Mouse (Mus musculus): ENCODE measurements around the gene Svep1. TPM values are rescaled to one million over a fixed set of nuclear protein-coding genes. Genes with fewer than 3 reads are reported as not detected.

Svep1 gene
- total and polyA plus RNA-seq, 2 experiments from 2014 or later = 2.2 to 10.4 TPM

GRCm38 (mm10) chr4:58174435-58174987, 32.1 kb downstream of the Svep1 start:
- peak overlapping the region; percentile 48; the same call in 1 of the 2 replicates for H3K27ac ChIP-seq
- 32% methylated on average over 4 of the region's 4 CpGs for WGBS
- H3K9me3 ChIP-seq (ENCODE audit: low read length) = no peaks in the 10 kb centered on the region
- no peak for TF ChIP-seq CTCF (IDR thresholded peaks at IDR 0.05; ENCODE audit: low read depth)
- DNase-seq (ENCODE audit: low spot score) (peak; percentile 83), ATAC-seq (peak; percentile 86)
- H3K4me2 ChIP-seq (ENCODE audit: low read depth, low read length) = no peak overlapping the region
- H3K4me1 ChIP-seq (ENCODE audit: insufficient read depth, low read length) = no peaks in the 10 kb centered on the region
- H3K9ac ChIP-seq (replicated peaks; ENCODE audit: low read length) = no peak overlapping the region
- no peaks in the 10 kb centered on the region for H3K27me3 ChIP-seq (ENCODE audit: insufficient read depth, low read length)
- no peaks in the 10 kb centered on the region for H3K36me3 ChIP-seq (ENCODE audit: insufficient read depth, low read length)
- H3K4me3 ChIP-seq (ENCODE audit: low read length) = no peak overlapping the region

GRCm38 (mm10) chr4:58173401-58173800, 33.3 kb downstream of the Svep1 start:
- TF ChIP-seq CTCF (IDR thresholded peaks at IDR 0.05; ENCODE audit: low read depth) = no peak

GRCm38 (mm10) chr4:58170430-58170829, 36.2 kb downstream of the Svep1 start:
- Histone ChIP-seq H3K9me3 (ENCODE audit: low read length) (no peaks in the 10 kb centered on the region), H3K36me3 (ENCODE audit: insufficient read depth, low read length) (no peaks in the 10 kb centered on the region), H3K27ac (no peak overlapping the region), H3K4me1 (ENCODE audit: insufficient read depth, low read length) (no peaks in the 10 kb centered on the region), H3K4me3 (ENCODE audit: low read length) (no peak overlapping the region), H3K4me2 (ENCODE audit: low read depth, low read length) (no peak overlapping the region), H3K27me3 (ENCODE audit: insufficient read depth, low read length) (no peaks in the 10 kb centered on the region), H3K9ac (replicated peaks; ENCODE audit: low read length) (no peak overlapping the region)
- no peak for ATAC-seq
- no peak for TF ChIP-seq CTCF (IDR thresholded peaks at IDR 0.05; ENCODE audit: low read depth)
- WGBS = 75% methylated on average over 5 of the region's 5 CpGs
- DNase-seq (ENCODE audit: low spot score) = no peak

More at GRCm38 (mm10) chr4:58173401-58173800, 33.3 kb downstream of the Svep1 start:
- Histone ChIP-seq H3K4me2 (ENCODE audit: low read depth, low read length) (no peak overlapping the region), H3K4me1 (ENCODE audit: insufficient read depth, low read length) (no peaks in the 10 kb centered on the region), H3K4me3 (ENCODE audit: low read length) (no peak overlapping the region), H3K9ac (replicated peaks; ENCODE audit: low read length) (no peak overlapping the region), H3K9me3 (ENCODE audit: low read length) (no peaks in the 10 kb centered on the region), H3K27ac (no peak overlapping the region), H3K27me3 (ENCODE audit: insufficient read depth, low read length) (no peaks in the 10 kb centered on the region), H3K36me3 (ENCODE audit: insufficient read depth, low read length) (no peaks in the 10 kb centered on the region)
- no peak for DNase-seq (ENCODE audit: low spot score)
- WGBS = 62% methylated on average over 6 of the region's 6 CpGs
- ATAC-seq = no peak

- Histone ChIP-seq H3K9ac (replicated peaks; ENCODE audit: low read length) (no peak overlapping the region), H3K27me3 (ENCODE audit: insufficient read depth, low read length) (no peaks in the 10 kb centered on the region), H3K4me3 (ENCODE audit: low read length) (no peak overlapping the region), H3K4me1 (ENCODE audit: insufficient read depth, low read length) (no peaks in the 10 kb centered on the region), H3K36me3 (ENCODE audit: insufficient read depth, low read length) (no peaks in the 10 kb centered on the region), H3K9me3 (ENCODE audit: low read length) (no peaks in the 10 kb centered on the region), H3K27ac (no peak overlapping the region), H3K4me2 (ENCODE audit: low read depth, low read length) (no peak overlapping the region)
- DNase-seq (ENCODE audit: low spot score) = no peak
- WGBS = 88% methylated on average over 2 of the region's 2 CpGs
- TF ChIP-seq CTCF (IDR thresholded peaks at IDR 0.05; ENCODE audit: low read depth) = no peak
- no peak for ATAC-seq
Measured at GRCm38 (mm10) chr4:58169918-58170317, 36.7 kb downstream of the Svep1 start.

- Histone ChIP-seq H3K4me1 (ENCODE audit: insufficient read depth, low read length) (no peaks in the 10 kb centered on the region), H3K36me3 (ENCODE audit: insufficient read depth, low read length) (no peaks in the 10 kb centered on the region), H3K4me3 (ENCODE audit: low read length) (no peak overlapping the region), H3K9ac (replicated peaks; ENCODE audit: low read length) (no peak overlapping the region), H3K9me3 (ENCODE audit: low read length) (no peaks in the 10 kb centered on the region), H3K27me3 (ENCODE audit: insufficient read depth, low read length) (no peaks in the 10 kb centered on the region), H3K4me2 (ENCODE audit: low read depth, low read length) (no peak overlapping the region), H3K27ac (no peak overlapping the region)
- 86% methylated on average over 5 of the region's 5 CpGs for WGBS
- ATAC-seq = no peak
- DNase-seq (ENCODE audit: low spot score) = no peak
- no peak for TF ChIP-seq CTCF (IDR thresholded peaks at IDR 0.05; ENCODE audit: low read depth)
Measured at GRCm38 (mm10) chr4:58168366-58168765, 38.3 kb downstream of the Svep1 start.

GRCm38 (mm10) chr4:58165711-58166110, 40.9 kb downstream of the Svep1 start:
- Histone ChIP-seq H3K9me3 (ENCODE audit: low read length) (no peaks in the 10 kb centered on the region), H3K4me2 (ENCODE audit: low read depth, low read length) (no peak overlapping the region), H3K4me3 (ENCODE audit: low read length) (no peak overlapping the region), H3K36me3 (ENCODE audit: insufficient read depth, low read length) (no peaks in the 10 kb centered on the region), H3K27me3 (ENCODE audit: insufficient read depth, low read length) (no peaks in the 10 kb centered on the region), H3K9ac (replicated peaks; ENCODE audit: low read length) (no peak overlapping the region), H3K27ac (no peak overlapping the region), H3K4me1 (ENCODE audit: insufficient read depth, low read length) (no peaks in the 10 kb centered on the region)
- DNase-seq (ENCODE audit: low spot score) (no peak), ATAC-seq (no peak)
- 82% methylated on average over 7 of the region's 7 CpGs for WGBS
- TF ChIP-seq CTCF (IDR thresholded peaks at IDR 0.05; ENCODE audit: low read depth) = no peak

- TF ChIP-seq CTCF (IDR thresholded peaks at IDR 0.05; ENCODE audit: low read depth) = no peak
- Histone ChIP-seq H3K9me3 (ENCODE audit: low read length) (no peaks in the 10 kb centered on the region), H3K9ac (replicated peaks; ENCODE audit: low read length) (no peak overlapping the region), H3K4me1 (ENCODE audit: insufficient read depth, low read length) (no peaks in the 10 kb centered on the region), H3K4me2 (ENCODE audit: low read depth, low read length) (no peak overlapping the region), H3K27me3 (ENCODE audit: insufficient read depth, low read length) (no peaks in the 10 kb centered on the region), H3K4me3 (ENCODE audit: low read length) (no peak overlapping the region), H3K36me3 (ENCODE audit: insufficient read depth, low read length) (no peaks in the 10 kb centered on the region), H3K27ac (no peak overlapping the region)
- WGBS = 60% methylated on average over 2 of the region's 2 CpGs
- DNase-seq (ENCODE audit: low spot score) = peak; percentile 27
- ATAC-seq = no peak
Measured at GRCm38 (mm10) chr4:58161901-58162300, 44.8 kb downstream of the Svep1 start.
